Mouse (Mus musculus) brain, embryonic 14.5 days (tissue): ENCODE measurements at regions not wholly inside any gene's neighbourhood (a gene's known extent, or its start where the extent isn't known, plus 50 kb on each side); places are given as distances from the start of the nearest gene placed in this dataset.

Source experiments
- DNase-seq: peaks from one replicate; pipeline ENCODE4 v3.0.0-alpha.2; 2011; ENCODE audit warnings: low read depth
- CTCF ChIP-seq: fragments of 200-500 bp; IDR thresholded peaks from 2 replicates; pipeline ENCODE4 v1.5.1; 2012; ENCODE audit warnings: inconsistent platforms, mild to moderate bottlenecking, moderate library complexity, borderline replicate concordance; ENCODE audit not compliant: insufficient read depth, insufficient read length; ENCODE audit errors: extremely low read depth
- POLR2A ChIP-seq: fragments of 200-500 bp; IDR thresholded peaks from 2 replicates; pipeline ENCODE4 v1.6.1; 2012; ENCODE audit warnings: mild to moderate bottlenecking, inconsistent platforms, borderline replicate concordance; ENCODE audit not compliant: poor library complexity, insufficient read depth, insufficient read length, severe bottlenecking; ENCODE audit errors: extremely low read depth

GRCm38 (mm10) chr16:87645526-87646434 lies 53.0 kb upstream of the Bach1 start:
- TF ChIP-seq CTCF (no peak), POLR2A (no peak)
- DNase-seq, result peak; percentile 78

GRCm38 (mm10) chr16:87646435-87647062 lies 52.2 kb upstream of the Bach1 start:
- no peak for TF ChIP-seq CTCF
- no peak for TF ChIP-seq POLR2A

More at GRCm38 (mm10) chr16:87646435-87647062, 52.2 kb upstream of the Bach1 start:
- DNase-seq, result peak; percentile 15
